Mouse (Mus musculus) forebrain, embryonic 14.5 days (tissue): Measurements from ENCODE around the gene Lamp1. TPM values are rescaled to one million over a fixed set of nuclear protein-coding genes. Genes with fewer than 3 reads are reported as not detected.

Experiments
- ATAC-seq: fragments of 200-750 bp; cut with Nextera tagmentation; 2 replicates; pipeline ENCODE4 v1.8.0; 2017; ENCODE audit warnings: mild to moderate bottlenecking, moderate library complexity
- DNase-seq: peaks from one replicate; pipeline ENCODE4 v3.0.0-alpha.2; 2015; ENCODE audit warnings: low spot score
- H3K27ac ChIP-seq: fragments of 300-500 bp; sonication (generic); 2 replicates; pipeline ENCODE4 v1.5.1; 2014; ENCODE audit warnings: low read depth, mild to moderate bottlenecking, control low read depth, low read length, moderate library complexity
- H3K27me3 ChIP-seq: fragments of 300-500 bp; sonication (generic); replicated peaks from 2 replicates; pipeline ENCODE4 v1.6.1; 2014; ENCODE audit warnings: low read length, control low read depth, mixed read lengths; ENCODE audit not compliant: control insufficient read depth, insufficient read depth
- H3K36me3 ChIP-seq: fragments of 300-500 bp; sonication (generic); 2 replicates; pipeline ENCODE4 v1.6.1; 2014; ENCODE audit warnings: low read length, control low read depth; ENCODE audit not compliant: control insufficient read depth, insufficient read depth
- H3K4me1 ChIP-seq: fragments of 300-500 bp; sonication (generic); 2 replicates; pipeline ENCODE4 v1.6.1; 2014; ENCODE audit warnings: antibody characterized with exemption, low read length, control low read depth; ENCODE audit not compliant: control insufficient read depth, insufficient read depth
- H3K4me2 ChIP-seq: fragments of 300-500 bp; sonication (generic); 2 replicates; pipeline ENCODE4 v1.6.1; 2014; ENCODE audit warnings: mild to moderate bottlenecking, control low read depth, low read length
- H3K4me3 ChIP-seq: fragments of 300-500 bp; sonication (generic); 2 replicates; pipeline ENCODE4 v1.5.1; 2014; ENCODE audit warnings: low read depth, low read length, control low read depth
- H3K9ac ChIP-seq: fragments of 300-500 bp; sonication (generic); 2 replicates; pipeline ENCODE4 v1.6.1; 2014; ENCODE audit warnings: mild to moderate bottlenecking, low read length, control low read depth, moderate library complexity
- H3K9me3 ChIP-seq: fragments of 300-500 bp; sonication (generic); replicated peaks from 2 replicates; pipeline ENCODE4 v1.6.1; 2016; ENCODE audit warnings: low read length, control low read depth, mixed read lengths; ENCODE audit not compliant: control insufficient read depth
- WGBS: fragments of 180-500 bp; shearing (Covaris S2); extraction: QIAGEN DNeasy Blood & Tissue Kit; methylation state at CpG from one replicate; pipeline ENCODE4 v1.1.7; 2014; 5-methylcytosine and 5-hydroxymethylcytosine counted together
- polyA plus RNA-seq: library from polyadenylated mRNA; unstranded; fragments of >200 nt; fragmentation: Nextera tagmentation; extraction: Ambion mirVana; gene quantifications from 2 replicates; pipeline ENCODE4 v1.2.1, GENCODE M21; 2014

The Lamp1 gene
- 267 and 274 TPM in 2 replicates for polyA plus RNA-seq

DNA sequence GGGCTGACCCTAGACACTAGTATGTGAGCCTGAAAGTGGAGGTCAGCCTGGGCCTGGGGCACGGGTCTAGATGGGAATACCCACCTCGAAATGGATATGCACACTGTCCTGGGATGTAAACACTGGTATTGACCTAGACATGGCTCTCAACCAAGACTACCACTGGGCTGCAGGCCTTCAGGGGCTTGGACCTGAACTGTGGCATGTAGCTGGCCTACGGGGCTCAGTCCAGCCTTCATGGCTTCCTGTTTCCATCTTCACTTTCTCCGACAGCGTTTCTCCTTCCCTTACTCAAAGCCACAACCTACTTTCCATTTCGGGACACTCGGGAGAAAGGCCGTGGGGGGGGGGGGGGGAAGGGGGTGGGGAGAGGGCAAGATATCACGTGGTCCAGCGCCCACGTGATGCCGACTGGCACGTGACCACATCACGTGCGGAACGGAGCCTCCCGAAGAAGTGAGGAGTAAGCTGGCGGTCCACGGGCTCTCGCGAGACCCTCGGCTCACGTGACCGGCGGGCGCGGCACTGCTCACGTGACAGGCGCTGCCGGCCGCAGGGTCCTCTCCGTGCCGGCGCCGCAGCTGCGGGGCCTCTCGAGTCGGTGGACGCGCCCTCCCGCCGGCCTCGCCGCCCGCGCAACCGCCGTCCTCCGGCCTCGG is at the start of gene Lamp1:
Lamp1 (plus strand) TSS at position 444 of the 659 bp plus-strand sequence.
- Histone ChIP-seq H3K36me3 (no peaks in the 10 kb centered on the region), H3K27ac (peak within 1 kb of the TSS; percentile 58; the same call in 1 of the 2 replicates), H3K9me3 (no peaks in the 10 kb centered on the region), H3K4me2 (peak within 1 kb of the TSS; percentile 82), H3K9ac (peak within 1 kb of the TSS; percentile 98), H3K27me3 (no peaks in the 10 kb centered on the region), H3K4me3 (peak within 1 kb of the TSS; percentile 99), H3K4me1 (peaks cover 12% of the 10 kb centered on the region)
- 2% methylated on average over 23 of the region's 50 CpGs for WGBS
- ATAC-seq (peak; percentile 99), DNase-seq (peak; percentile 100)

DNA sequence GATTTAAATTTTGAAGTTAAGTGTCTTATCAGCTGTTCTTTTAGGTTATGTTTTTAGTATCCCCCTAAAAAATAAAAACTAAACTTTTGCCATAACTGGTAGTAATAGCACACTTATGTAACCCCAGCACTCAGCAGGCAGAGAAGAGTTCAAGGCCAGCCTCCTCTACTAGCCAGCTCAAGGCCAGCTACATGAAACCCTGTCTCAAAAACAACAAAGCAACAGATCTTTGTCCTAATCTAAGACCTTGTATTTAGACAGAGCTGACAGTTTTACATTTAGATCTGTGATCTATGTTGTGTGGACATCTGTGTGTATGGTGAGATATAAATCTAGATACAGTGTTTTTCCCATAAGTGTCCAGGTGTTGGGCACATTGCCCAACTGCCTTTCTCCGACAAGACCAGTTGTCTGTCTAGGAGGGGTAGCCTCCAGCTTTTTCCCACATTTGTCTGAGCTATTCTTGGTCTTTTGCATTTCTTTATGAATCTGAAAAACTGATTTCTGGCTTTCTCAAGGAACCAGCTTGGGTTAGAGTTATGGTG is 49.5 kb upstream of the Lamp1 start:
- 83% methylated on average over 1 of the region's 1 CpGs for WGBS

DNA sequence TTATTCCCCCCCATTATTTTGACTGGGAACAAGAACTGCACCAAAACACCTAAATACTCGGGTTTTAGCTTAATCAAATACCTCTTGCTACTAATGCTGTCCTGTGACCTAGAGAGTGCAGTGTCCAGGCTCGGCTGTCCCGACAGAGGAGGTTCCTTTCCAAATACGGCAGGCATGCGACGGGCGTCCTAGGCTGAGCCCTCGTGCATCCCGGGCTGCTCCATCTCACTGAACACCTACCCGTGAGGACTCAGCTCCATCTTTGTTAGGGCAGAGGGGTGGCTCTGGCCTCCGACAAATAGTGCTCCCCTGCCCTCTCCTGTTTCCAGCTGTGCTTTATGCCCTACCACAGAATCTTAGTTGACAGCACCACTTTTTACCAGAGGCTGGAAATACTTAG is 47.0 kb upstream of the Lamp1 start:
- ATAC-seq, result no peak
- H3K27me3 ChIP-seq, result no peaks in the 10 kb centered on the region
- no peak for DNase-seq
- H3K4me1 ChIP-seq, result no peaks in the 10 kb centered on the region
- no peak overlapping the region for H3K27ac ChIP-seq
- no peak overlapping the region for H3K4me3 ChIP-seq
- H3K9ac ChIP-seq, result no peak overlapping the region
- H3K36me3 ChIP-seq, result peaks cover 6% of the 10 kb centered on the region; the same call in 1 of the 2 replicates
- H3K4me2 ChIP-seq, result no peak overlapping the region
- WGBS, result 93% methylated on average over 11 of the region's 11 CpGs
- H3K9me3 ChIP-seq, result no peaks in the 10 kb centered on the region

More for the DNA sequence above, 49.5 kb upstream of the Lamp1 start:
- Histone ChIP-seq H3K36me3 (no peaks in the 10 kb centered on the region; the same call in 1 of the 2 replicates), H3K27me3 (no peaks in the 10 kb centered on the region), H3K9ac (no peak overlapping the region), H3K27ac (no peak overlapping the region), H3K4me1 (peaks cover 3% of the 10 kb centered on the region; the same call in 1 of the 2 replicates), H3K9me3 (no peaks in the 10 kb centered on the region), H3K4me3 (no peak overlapping the region), H3K4me2 (no peak overlapping the region)
- ATAC-seq (no peak), DNase-seq (no peak)

DNA sequence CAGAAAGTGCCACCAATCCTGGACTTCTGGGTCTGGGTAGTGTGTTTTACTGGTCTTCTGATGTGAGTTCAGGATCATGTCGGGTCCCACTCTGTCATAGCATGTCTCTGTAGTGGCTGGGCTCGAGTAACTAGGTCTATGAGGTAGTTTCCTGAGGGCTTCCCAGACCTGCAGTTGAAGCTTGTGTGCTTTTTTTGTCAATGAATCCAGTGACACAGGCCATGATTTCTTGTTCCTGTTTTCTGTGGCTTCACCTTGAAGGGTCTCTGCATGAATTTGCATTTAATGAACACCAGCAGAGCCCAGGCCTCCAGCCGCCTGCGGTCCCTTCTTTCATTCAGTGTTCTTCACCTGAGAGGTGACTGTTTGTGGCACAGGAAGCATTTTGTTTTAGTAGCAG is 45.7 kb upstream of the Lamp1 start:
- Histone ChIP-seq H3K27ac (no peak overlapping the region), H3K4me1 (no peaks in the 10 kb centered on the region), H3K27me3 (no peaks in the 10 kb centered on the region), H3K9ac (no peak overlapping the region), H3K4me3 (no peak overlapping the region), H3K36me3 (peaks cover 12% of the 10 kb centered on the region; the same call in 1 of the 2 replicates), H3K9me3 (no peaks in the 10 kb centered on the region), H3K4me2 (no peak overlapping the region)
- no peak for DNase-seq
- WGBS, result 90% methylated on average over 4 of the region's 4 CpGs
- ATAC-seq, result no peak

DNA sequence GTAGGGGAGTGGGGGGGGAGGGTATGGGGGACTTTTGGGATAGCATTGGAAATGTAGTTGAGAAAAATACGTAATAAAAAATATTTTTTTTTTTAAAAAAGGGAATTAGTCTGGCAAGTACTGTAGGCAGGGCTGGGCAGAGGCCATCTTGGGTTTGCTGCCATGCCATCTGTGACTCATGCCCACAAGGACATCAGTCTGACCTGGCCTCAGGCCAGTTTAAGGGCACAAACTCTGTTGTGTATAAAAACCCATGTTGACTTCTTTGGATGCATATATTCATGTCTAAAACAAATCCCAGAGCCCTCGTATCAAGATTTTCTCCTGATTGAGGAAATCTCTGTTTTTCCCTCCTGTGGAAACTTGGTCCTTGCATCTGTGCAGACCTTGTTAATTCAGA is 41.9 kb upstream of the Lamp1 start:
- H3K9ac ChIP-seq, result no peak overlapping the region
- H3K4me2 ChIP-seq, result no peak overlapping the region
- ATAC-seq (no peak), DNase-seq (no peak)
- WGBS, result 88% methylated on average over 2 of the region's 2 CpGs
- H3K9me3 ChIP-seq, result no peaks in the 10 kb centered on the region
- H3K36me3 ChIP-seq, result peaks cover 35% of the 10 kb centered on the region
- H3K4me1 ChIP-seq, result no peaks in the 10 kb centered on the region
- H3K4me3 ChIP-seq, result no peak overlapping the region
- H3K27ac ChIP-seq, result no peak overlapping the region
- no peaks in the 10 kb centered on the region for H3K27me3 ChIP-seq

DNA sequence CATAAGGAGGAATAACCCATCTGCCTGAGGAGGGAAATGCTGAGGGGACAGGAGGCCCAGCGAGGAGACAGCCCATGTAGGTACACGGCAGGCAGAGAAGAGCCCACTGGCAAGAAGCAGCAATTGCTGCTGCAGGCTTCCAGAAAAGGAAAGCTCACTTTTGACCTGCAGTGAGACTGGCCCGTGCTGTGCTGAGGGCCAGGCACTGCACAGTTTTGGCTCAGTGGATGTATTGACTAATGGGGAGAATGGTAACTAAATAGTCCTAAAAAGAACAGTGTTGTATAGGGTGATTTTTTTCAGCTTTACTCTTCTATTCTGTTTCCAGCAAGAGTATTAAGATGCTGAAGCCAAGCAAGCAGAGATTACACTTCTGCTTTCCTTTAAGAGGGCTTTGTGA is 40.4 kb upstream of the Lamp1 start:
- Histone ChIP-seq H3K4me3 (no peak overlapping the region), H3K36me3 (peaks cover 46% of the 10 kb centered on the region), H3K9ac (no peak overlapping the region), H3K27me3 (no peaks in the 10 kb centered on the region), H3K9me3 (no peaks in the 10 kb centered on the region), H3K4me1 (no peaks in the 10 kb centered on the region), H3K4me2 (no peak overlapping the region), H3K27ac (no peak overlapping the region)
- no peak for ATAC-seq
- DNase-seq, result no peak
- 90% methylated on average over 3 of the region's 3 CpGs for WGBS

DNA sequence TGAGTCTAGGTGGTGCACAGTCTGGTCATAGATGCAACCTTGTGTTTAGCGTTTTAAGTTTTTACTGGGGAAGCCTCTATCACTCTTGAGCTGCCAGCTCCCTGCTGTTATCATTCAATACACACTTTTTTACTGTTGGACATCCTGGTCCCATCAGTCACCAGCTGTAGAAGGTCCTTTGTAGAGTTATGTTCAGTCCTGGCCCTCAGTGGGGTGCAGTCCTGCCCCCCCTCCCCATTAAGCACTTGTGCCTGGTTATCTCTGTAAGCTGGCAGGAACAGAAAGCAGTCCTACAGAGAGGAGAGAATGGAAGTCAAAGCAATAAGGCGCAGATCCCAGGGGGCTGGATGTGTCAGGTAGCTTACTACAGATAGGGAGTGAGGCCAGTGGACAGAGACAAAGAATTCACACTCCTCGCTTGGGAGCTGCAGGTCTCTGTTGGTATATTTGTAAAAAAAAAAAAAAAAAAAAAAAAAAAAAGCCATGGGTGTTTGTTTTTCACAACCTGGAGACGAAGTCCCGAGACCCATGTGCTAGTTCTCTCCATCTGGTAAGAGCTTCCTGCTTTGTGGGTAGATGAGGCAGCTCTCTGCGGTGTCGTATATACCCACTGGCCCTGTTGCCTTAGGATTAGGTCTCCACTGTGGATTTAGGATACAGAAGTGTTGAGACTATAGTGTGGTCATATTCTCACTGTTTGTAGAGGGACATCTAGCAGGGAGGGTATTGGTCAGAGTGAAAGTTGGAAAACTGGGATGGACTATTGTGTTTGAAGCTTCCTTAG is 37.9 kb upstream of the Lamp1 start:
- H3K9ac ChIP-seq, result no peak overlapping the region
- no peaks in the 10 kb centered on the region for H3K9me3 ChIP-seq
- H3K27me3 ChIP-seq, result no peaks in the 10 kb centered on the region
- H3K4me1 ChIP-seq, result no peaks in the 10 kb centered on the region
- DNase-seq, result no peak
- 90% methylated on average over 7 of the region's 7 CpGs for WGBS
- H3K4me2 ChIP-seq, result no peak overlapping the region
- ATAC-seq, result no peak
- no peak overlapping the region for H3K4me3 ChIP-seq
- peaks cover 64% of the 10 kb centered on the region for H3K36me3 ChIP-seq
- no peak overlapping the region for H3K27ac ChIP-seq

DNA sequence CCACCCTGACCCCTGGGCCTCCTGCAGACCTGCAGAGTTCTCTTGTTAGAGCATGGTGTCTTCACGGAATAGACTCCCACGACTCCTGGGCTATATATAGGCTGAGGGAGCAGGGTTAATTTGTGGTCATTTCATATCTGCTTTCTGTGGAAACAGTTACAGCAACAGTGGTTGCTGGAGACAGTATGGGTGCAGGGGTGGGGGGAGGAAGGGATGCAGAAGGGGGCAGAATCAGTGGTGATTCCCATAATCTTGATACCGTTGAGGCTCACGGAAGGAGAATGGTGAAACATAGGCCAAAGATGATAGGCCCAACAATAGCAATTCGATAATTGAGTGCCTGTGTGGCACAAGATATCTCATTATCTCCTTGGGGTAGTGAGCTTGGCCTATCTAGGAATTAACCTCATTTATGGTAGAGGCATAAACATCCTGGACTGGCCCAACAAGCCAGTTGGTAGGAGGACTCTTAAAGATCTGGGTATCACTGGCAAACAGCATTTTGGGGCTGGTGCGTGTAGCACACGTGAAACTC is 36.0 kb upstream of the Lamp1 start:
- H3K9ac ChIP-seq, result no peak overlapping the region
- ATAC-seq (no peak), DNase-seq (no peak)
- WGBS, result 95% methylated on average over 7 of the region's 7 CpGs
- H3K4me1 ChIP-seq, result no peaks in the 10 kb centered on the region
- H3K36me3 ChIP-seq, result peaks cover 76% of the 10 kb centered on the region
- H3K27ac ChIP-seq, result no peak overlapping the region
- no peak overlapping the region for H3K4me3 ChIP-seq
- H3K27me3 ChIP-seq, result no peaks in the 10 kb centered on the region
- no peak overlapping the region for H3K4me2 ChIP-seq
- H3K9me3 ChIP-seq, result no peaks in the 10 kb centered on the region
